ENCODE assay signal across 19 mouse cellular contexts in the genomic region with DNA sequence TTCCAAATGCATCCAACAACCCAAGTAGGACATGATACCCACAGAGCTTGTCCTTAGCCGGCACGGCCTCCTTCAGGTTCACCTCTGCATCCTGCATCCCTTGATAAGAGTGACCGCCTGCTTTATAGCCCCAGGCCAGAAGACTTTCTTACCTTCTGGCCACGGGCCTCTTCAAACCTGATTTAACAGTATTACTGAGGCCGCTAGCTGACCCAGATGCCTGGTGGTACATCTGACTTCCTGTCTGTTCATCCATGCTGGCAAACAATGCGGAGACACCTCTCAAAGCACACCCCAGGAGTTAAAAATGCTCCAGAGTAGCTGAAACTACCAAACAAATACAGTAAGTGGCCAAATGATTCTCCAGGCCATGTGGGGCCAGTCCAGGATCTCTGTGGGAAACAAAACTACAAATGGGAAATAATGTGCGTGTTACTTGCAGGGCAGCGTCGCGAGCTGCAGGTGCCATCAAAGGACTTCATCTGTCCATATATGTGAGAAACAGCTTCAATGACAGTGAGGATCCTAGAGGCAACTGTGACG. TPM values are rescaled to one million over a fixed set of nuclear protein-coding genes. Genes with fewer than 3 reads are reported as not detected.
DNase-seq lines count a peak whose midpoint lies in the region; ATAC-seq and TF ChIP-seq lines count a peak whose summit lies in the region.
"Had no signal": no experiment of that assay in that cellular context is flagged by ENCODE, and none has a peak within 500 bp of the region (broad histone marks: within the 10 kb centered on the region; RNA-seq: fewer than 3 reads in every experiment).

No protein-coding gene starts in this region.

- H3K4me2 ChIP-seq in hindbrain, postnatal 0 days (ENCODE audit: low read depth, low read length): no peak overlapping the region
- H3K4me2 ChIP-seq in midbrain, embryonic 15.5 days: no peak overlapping the region
- H3K4me2 ChIP-seq: embryonic facial prominence, embryonic 15.5 days; heart, embryonic 12.5 days; hindbrain, embryonic 15.5 days had no signal

- H3K27me3 ChIP-seq in hindbrain, embryonic 10.5 days (ENCODE audit: insufficient read depth, poor library complexity, severe bottlenecking): no peaks in the 10 kb centered on the region
- H3K27me3 ChIP-seq in hindbrain, postnatal 0 days (ENCODE audit: insufficient read depth, low read length): no peaks in the 10 kb centered on the region
- no peaks in the 10 kb centered on the region for H3K27me3 ChIP-seq in midbrain, embryonic 10.5 days (ENCODE audit: low read depth, poor library complexity, severe bottlenecking)
- no peaks in the 10 kb centered on the region for H3K27me3 ChIP-seq in midbrain, embryonic 15.5 days (replicated peaks)
- H3K27me3 ChIP-seq in embryonic facial prominence, embryonic 10.5 days (replicated peaks; ENCODE audit: low read depth, poor library complexity, severe bottlenecking): no peaks in the 10 kb centered on the region
- H3K27me3 ChIP-seq: embryonic facial prominence, embryonic 15.5 days; hindbrain, embryonic 15.5 days had no signal

- H3K9ac ChIP-seq in hindbrain, postnatal 0 days (replicated peaks; ENCODE audit: low read length): no peak overlapping the region
- no peak overlapping the region for H3K9ac ChIP-seq in midbrain, embryonic 15.5 days
- H3K9ac ChIP-seq: embryonic facial prominence, embryonic 15.5 days; heart, embryonic 12.5 days; hindbrain, embryonic 15.5 days had no signal

- TF ChIP-seq CTCF in hindbrain, postnatal 0 days (IDR thresholded peaks at IDR 0.05; ENCODE audit: low read depth): no peak

- peak; percentile 63 for DNase-seq in cerebellum, adult 9-10 months
- DNase-seq in cerebellum, postnatal 36 days: no peak
- no peak for DNase-seq in hindbrain, embryonic 10.5 days (ENCODE audit: low spot score)
- DNase-seq in hindbrain, postnatal 0 days (ENCODE audit: low spot score): no peak
- no peak for DNase-seq in midbrain, embryonic 10.5 days (ENCODE audit: low spot score)
- DNase-seq in embryonic facial prominence, embryonic 10.5 days (ENCODE audit: low spot score): no peak
- DNase-seq: adrenal gland, postnatal 10 days; cerebellum, adult 11-12 months; gastrocnemius, adult 2 months; gastrocnemius, postnatal 25 days had no signal

- H3K4me1 ChIP-seq in hindbrain, embryonic 10.5 days (replicated peaks): peaks cover 82% of the 10 kb centered on the region
- H3K4me1 ChIP-seq in hindbrain, postnatal 0 days (ENCODE audit: insufficient read depth, low read length): no peaks in the 10 kb centered on the region
- peaks cover 90% of the 10 kb centered on the region for H3K4me1 ChIP-seq in midbrain, embryonic 10.5 days
- H3K4me1 ChIP-seq in midbrain, embryonic 15.5 days: peaks cover 21% of the 10 kb centered on the region
- H3K4me1 ChIP-seq in embryonic facial prominence, embryonic 10.5 days: peaks cover 59% of the 10 kb centered on the region

- no peak overlapping the region for H3K4me3 ChIP-seq in hindbrain, embryonic 10.5 days
- no peak overlapping the region for H3K4me3 ChIP-seq in hindbrain, postnatal 0 days (ENCODE audit: low read length)
- no peak overlapping the region for H3K4me3 ChIP-seq in midbrain, embryonic 10.5 days
- no peak overlapping the region for H3K4me3 ChIP-seq in midbrain, embryonic 15.5 days
- no peak overlapping the region for H3K4me3 ChIP-seq in embryonic facial prominence, embryonic 10.5 days
- H3K4me3 ChIP-seq: embryonic facial prominence, embryonic 15.5 days; erythroblast, embryonic 14.5 days; gastrocnemius, adult 2 months; heart, embryonic 12.5 days; hindbrain, embryonic 15.5 days had no signal

- peaks cover 35% of the 10 kb centered on the region for H3K36me3 ChIP-seq in hindbrain, embryonic 10.5 days
- no peaks in the 10 kb centered on the region for H3K36me3 ChIP-seq in hindbrain, postnatal 0 days (ENCODE audit: insufficient read depth, low read length)
- H3K36me3 ChIP-seq in midbrain, embryonic 10.5 days: peaks cover 40% of the 10 kb centered on the region
- no peaks in the 10 kb centered on the region for H3K36me3 ChIP-seq in midbrain, embryonic 15.5 days (replicated peaks)
- H3K36me3 ChIP-seq in embryonic facial prominence, embryonic 10.5 days (replicated peaks): peaks cover 20% of the 10 kb centered on the region
- H3K36me3 ChIP-seq: embryonic facial prominence, embryonic 15.5 days; heart, embryonic 12.5 days had no signal

- no peaks in the 10 kb centered on the region for H3K9me3 ChIP-seq in hindbrain, embryonic 10.5 days
- H3K9me3 ChIP-seq in hindbrain, postnatal 0 days (ENCODE audit: low read length): no peaks in the 10 kb centered on the region
- no peaks in the 10 kb centered on the region for H3K9me3 ChIP-seq in midbrain, embryonic 10.5 days (replicated peaks)
- no peaks in the 10 kb centered on the region for H3K9me3 ChIP-seq in midbrain, embryonic 15.5 days
- no peaks in the 10 kb centered on the region for H3K9me3 ChIP-seq in embryonic facial prominence, embryonic 10.5 days
- H3K9me3 ChIP-seq: embryonic facial prominence, embryonic 15.5 days; heart, embryonic 12.5 days; hindbrain, embryonic 15.5 days had no signal

- H3K27ac ChIP-seq in hindbrain, embryonic 10.5 days: peak overlapping the region; percentile 91
- H3K27ac ChIP-seq in hindbrain, postnatal 0 days: no peak overlapping the region
- H3K27ac ChIP-seq in midbrain, embryonic 10.5 days (replicated peaks): peak overlapping the region; percentile 91
- H3K27ac ChIP-seq in midbrain, embryonic 15.5 days: no peak overlapping the region
- H3K27ac ChIP-seq in embryonic facial prominence, embryonic 10.5 days (replicated peaks): peak overlapping the region; percentile 16; the same call in 1 of the 2 replicates
- H3K27ac ChIP-seq: embryonic facial prominence, embryonic 15.5 days; gastrocnemius, adult 2 months; hindbrain, embryonic 15.5 days had no signal

- ATAC-seq in hindbrain, postnatal 0 days: no peak
- no peak for ATAC-seq in midbrain, embryonic 15.5 days (replicated peaks)
- ATAC-seq: inflammation-experienced regulatory T-cells, adult 6 months; intestine, postnatal 0 days had no signal

- 83% methylated on average over 11 of the region's 11 CpGs for WGBS in hindbrain, embryonic 10.5 days
- WGBS in hindbrain, postnatal 0 days: 83% methylated on average over 11 of the region's 11 CpGs
- WGBS in midbrain, embryonic 10.5 days: 82% methylated on average over 11 of the region's 11 CpGs
- WGBS in midbrain, embryonic 15.5 days: 72% methylated on average over 11 of the region's 11 CpGs
- WGBS in embryonic facial prominence, embryonic 10.5 days: 86% methylated on average over 11 of the region's 11 CpGs

RNA-seq across cellular contexts. Expression of gene Mtcl1, which starts 38.6 kb away (rescaled TPM):
- polyA plus RNA-seq in hindbrain, embryonic 10.5 days (2016; fragmentation: Nextera tagmentation; extraction: Ambion mirVana): 52.8 and 89.7 TPM in 2 replicates
- 27.0 and 29.1 TPM in 2 replicates for total RNA-seq in hindbrain, postnatal 0 days (2014; rRNA removed)
- 13.8 and 14.7 TPM in 2 replicates for polyA plus RNA-seq in hindbrain, postnatal 0 days (2015; fragmentation: Nextera tagmentation; extraction: Ambion mirVana)
- polyA plus RNA-seq in midbrain, embryonic 10.5 days (2016; fragmentation: Nextera tagmentation; extraction: Ambion mirVana): 45.9 and 65.2 TPM in 2 replicates
- 35.5 and 39.0 TPM in 2 replicates for polyA plus RNA-seq in midbrain, embryonic 15.5 days (2015; fragmentation: Nextera tagmentation; extraction: Ambion mirVana)
- 13.2 and 22.3 TPM in 2 replicates for polyA plus RNA-seq in embryonic facial prominence, embryonic 10.5 days (2016; fragmentation: Nextera tagmentation; extraction: Ambion mirVana)
- total RNA-seq: granulocyte monocyte progenitor cell, adult 5-6 weeks; MEL had no signal
- polyA plus RNA-seq: erythroblast, embryonic 14.5 days had no signal

Comparison
In these comparisons a context has a peak if more than half of its experiments do, and no peak if none do; other contexts are left out.
1. H3K27ac ChIP-seq: peak in hindbrain, embryonic 10.5 days (single experiment), midbrain, embryonic 10.5 days (single experiment) and embryonic facial prominence, embryonic 10.5 days (single experiment); none in hindbrain, postnatal 0 days (single experiment) and midbrain, embryonic 15.5 days (single experiment).